Mouse (Mus musculus): Measurements from ENCODE around the gene Gm10799. TPM values are rescaled to one million over a fixed set of nuclear protein-coding genes. Genes with fewer than 3 reads are reported as not detected.

Gene Gm10799
- not detected for total RNA-seq (2023)

GRCm38 (mm10) chr2:104068450-104068849 is at the start of gene Gm10799:
Gene Gm10799, minus strand, starts transcription at chr2:104068550.

DNA sequence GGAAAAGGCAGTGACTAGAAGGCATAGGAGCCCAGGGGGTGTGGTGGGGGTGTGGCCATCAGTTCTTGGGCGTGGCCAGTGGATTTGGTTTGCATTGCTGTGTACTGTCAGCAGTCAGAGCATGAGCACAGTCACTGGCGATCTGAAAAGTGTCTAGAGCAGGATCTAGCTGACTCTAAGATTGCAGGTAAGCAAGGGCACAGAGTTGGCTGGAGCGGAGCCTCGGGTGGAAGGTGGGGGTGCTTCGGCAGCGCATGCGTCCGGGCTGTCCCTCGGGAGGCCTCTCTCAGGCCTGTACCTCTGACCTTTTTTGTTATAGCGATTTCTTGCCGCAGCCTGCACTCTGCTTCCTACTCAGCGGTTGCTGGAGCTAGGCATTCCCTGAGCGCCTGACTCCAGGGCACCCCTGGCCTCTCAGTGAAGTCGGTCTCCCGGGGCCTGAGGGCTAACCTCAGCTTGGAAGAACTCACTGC is 27.4 kb upstream of the Gm10799 start, which contains the start of gene Cd59a:
TSS of gene Cd59a (plus strand) at position 61 of the 473 bp plus-strand sequence.

DNA sequence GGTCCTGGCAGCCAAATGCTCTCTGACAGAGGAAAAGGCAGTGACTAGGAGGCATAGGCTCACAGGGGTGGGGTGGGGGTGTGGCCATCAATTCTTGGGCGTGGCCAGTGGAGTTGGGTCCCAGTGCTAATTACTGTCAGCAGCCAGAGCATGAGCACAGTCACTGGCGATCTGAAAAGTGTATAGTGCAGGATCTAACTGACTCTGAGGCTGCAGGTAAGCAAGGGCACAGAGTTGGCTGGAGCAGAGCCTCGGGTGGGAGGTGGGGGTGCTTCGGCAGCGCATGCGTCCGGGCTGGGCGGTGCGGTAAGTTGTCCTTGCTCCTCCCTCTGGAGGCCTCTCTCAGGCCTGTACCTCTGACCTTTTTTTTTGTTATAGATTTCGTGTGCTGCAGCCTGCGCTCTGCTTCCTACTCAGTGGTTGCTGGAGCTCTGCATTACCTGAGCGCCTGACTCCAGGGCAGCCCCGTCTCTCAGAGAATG is 1.4 kb upstream of the Gm10799 start, which contains the start of gene Cd59b:
TSS of gene Cd59b (plus strand) at position 146 of the 482 bp plus-strand sequence.

DNA sequence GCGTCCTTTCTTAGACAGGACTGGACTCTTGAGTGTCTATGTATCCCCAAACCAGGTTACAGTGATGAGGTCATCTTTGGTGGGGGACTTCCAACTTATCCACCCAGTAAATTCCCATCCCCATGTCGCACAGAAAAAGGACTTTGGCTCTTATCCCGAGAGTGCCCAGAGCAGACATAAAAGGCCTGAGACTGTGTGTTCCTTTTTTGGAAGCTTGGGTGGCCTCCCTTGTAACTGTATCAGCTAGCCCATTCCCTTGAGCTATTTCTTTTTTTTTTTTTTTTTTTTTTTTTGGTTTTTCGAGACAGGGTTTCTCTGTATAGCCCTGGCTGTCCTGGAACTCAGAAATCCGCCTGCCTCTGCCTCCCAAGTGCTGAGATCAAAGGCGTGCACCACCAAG is 2.8 kb downstream of the Gm10799 start, which contains the start of gene Gm10912:
TSS of gene Gm10912 (plus strand) at position 301 of the 400 bp plus-strand sequence.

DNA sequence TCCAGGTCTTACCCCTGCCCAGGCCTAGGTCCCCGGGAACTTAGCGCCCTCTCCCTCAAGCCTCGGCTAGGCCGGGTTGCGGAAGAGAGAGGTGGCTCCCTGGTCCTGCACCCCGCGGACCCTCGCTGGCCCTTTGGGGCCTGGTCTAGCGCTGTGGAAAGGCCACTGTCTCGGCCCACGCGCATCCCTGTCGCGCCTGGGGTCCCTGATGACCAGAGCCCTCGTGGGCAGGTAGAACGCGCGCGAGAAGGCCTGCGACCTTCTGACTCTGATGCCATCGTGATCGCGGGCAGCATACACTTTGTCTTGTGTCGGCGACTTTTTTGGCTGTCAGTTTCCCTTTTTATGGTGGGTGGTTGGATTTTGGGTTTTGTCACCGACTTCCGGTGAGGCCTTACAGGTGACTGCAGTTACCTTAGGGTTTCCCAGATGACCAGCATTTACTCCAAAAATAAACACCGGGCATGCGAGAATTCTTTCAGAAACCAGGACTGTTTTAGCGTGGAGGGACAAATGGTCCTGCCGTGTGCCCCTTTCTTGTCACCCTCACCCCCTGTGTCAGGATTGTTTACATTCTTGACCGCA is 40.1 kb downstream of the Gm10799 start, which contains the start of gene 4931422A03Rik:
TSS of gene 4931422A03Rik (minus strand) at position 223 of the 585 bp plus-strand sequence.

GRCm38 (mm10) chr2:104027458-104028138 is 40.8 kb downstream of the Gm10799 start, which contains the start of gene Fbxo3:
Gene Fbxo3, plus strand, starts transcription at chr2:104027721.

Other genes starting within 250 kb of the Gm10799 start
- gene Lmo2, start 110.6 kb downstream of the Gm10799 start, total RNA-seq (2023) = 8.6 TPM
- gene Fbxo3, start 40.8 kb downstream of the Gm10799 start, total RNA-seq (2023) = 27.2 TPM
- gene 4931422A03Rik, start 40.2 kb downstream of the Gm10799 start, total RNA-seq (2023) = not detected
- 0.47 TPM for gene Gm10912, start 2.7 kb downstream of the Gm10799 start, total RNA-seq (2023)
- not detected for gene Cd59b, start 1.3 kb upstream of the Gm10799 start, total RNA-seq (2023)
- not detected for gene Cd59a, start 27.3 kb upstream of the Gm10799 start, total RNA-seq (2023)
- not detected for gene A930018P22Rik, start 54.2 kb upstream of the Gm10799 start, total RNA-seq (2023)

Measured in CD4-positive naive resting alpha-beta T cell, adult 57 days (primary cell).